Mouse (Mus musculus): Measurements from ENCODE around the gene Zfhx2.

DNA sequence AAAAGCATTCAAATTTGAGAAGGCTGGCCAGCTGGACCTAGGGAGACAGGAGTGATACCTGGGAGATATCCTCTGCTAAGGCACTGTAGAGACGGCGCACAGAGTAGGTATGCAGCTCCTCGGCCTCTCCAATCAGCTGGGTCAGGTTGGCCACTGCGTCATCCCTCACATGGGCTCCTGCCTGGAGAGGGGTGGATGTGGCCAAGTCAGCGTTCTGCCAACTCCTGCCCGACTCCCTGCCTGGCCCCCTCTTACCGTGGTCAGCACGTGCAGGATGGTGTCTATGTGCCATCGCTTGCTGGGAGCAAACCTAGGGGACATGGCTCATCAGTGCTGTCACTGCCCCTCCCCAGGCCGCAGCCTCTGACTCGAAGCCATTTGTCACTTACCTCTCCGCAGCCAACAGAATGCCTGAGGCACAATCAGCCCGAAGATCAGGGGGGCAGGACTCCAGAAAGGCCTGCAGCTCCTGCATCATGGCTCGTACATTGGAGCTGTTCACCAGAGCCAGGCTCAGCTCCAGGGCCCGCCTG is 10.2 kb upstream of the Zfhx2 start:
- TF ChIP-seq CTCF (IDR thresholded peaks at IDR 0.05; ENCODE audit: low read depth, low read length) = no peak
- TF ChIP-seq POLR2A (IDR thresholded peaks at IDR 0.05; ENCODE audit: borderline replicate concordance, low read depth, low read length) = no peak
